Mouse (Mus musculus) urinary bladder, postnatal 36 days (tissue): ENCODE results near the gene Mpnd.

ENCODE experiments used
- DNase-seq, 2 experiments: peaks; one replicate each; pipeline ENCODE4 v3.0.0; 2022; ENCODE audit warnings: low spot score in 2 of 2, mixed read lengths in 1 of 2

The Mpnd gene

GRCm38 (mm10) chr17:55986030-55986961, 19.2 kb upstream of the Mpnd start, which contains the start of gene Fsd1:
TSS of gene Fsd1 (plus strand) at chr17:55986509.
- DNase-seq: no peak

GRCm38 (mm10) chr17:55990278-55990898, 15.1 kb upstream of the Mpnd start:
- no peak for DNase-seq

GRCm38 (mm10) chr17:55996007-55996406, 9.5 kb upstream of the Mpnd start:
- peak in 1 of 2 experiments; percentile 57 for DNase-seq

GRCm38 (mm10) chr17:55999794-56000499, 5.6 kb upstream of the Mpnd start:
- no peak for DNase-seq

GRCm38 (mm10) chr17:56003000-56003399, 2.5 kb upstream of the Mpnd start:
- no peak for DNase-seq

- DNase-seq: no peak
These were observed 1.4 kb downstream of the Mpnd start for GRCm38 (mm10) chr17:56006956-56007355.

- DNase-seq: no peak
These were observed 2.2 kb downstream of the Mpnd start for GRCm38 (mm10) chr17:56007444-56008355.

- peak; percentile 82 to 93 for DNase-seq
These were observed 3.0 kb downstream of the Mpnd start for GRCm38 (mm10) chr17:56008356-56009087.

GRCm38 (mm10) chr17:56009088-56009961, 3.8 kb downstream of the Mpnd start:
- DNase-seq: peak; percentile 89 to 93

- no peak for DNase-seq
These were observed 4.4 kb downstream of the Mpnd start for GRCm38 (mm10) chr17:56009962-56010240.

- no peak for DNase-seq
These were observed 4.7 kb downstream of the Mpnd start for GRCm38 (mm10) chr17:56010255-56010654.

- DNase-seq: peak; percentile 66 to 76
These were observed 5.2 kb downstream of the Mpnd start for GRCm38 (mm10) chr17:56010681-56011080.

GRCm38 (mm10) chr17:56011441-56011840, 5.9 kb downstream of the Mpnd start:
- no peak for DNase-seq

- DNase-seq: no peak
These were observed 9.8 kb downstream of the Mpnd start for GRCm38 (mm10) chr17:56015293-56015692.

- DNase-seq: no peak
These were observed 10.9 kb downstream of the Mpnd start for GRCm38 (mm10) chr17:56016382-56016781.

GRCm38 (mm10) chr17:56016793-56017785, 11.6 kb downstream of the Mpnd start:
- DNase-seq: no peak

GRCm38 (mm10) chr17:56017848-56018247, 12.3 kb downstream of the Mpnd start:
- DNase-seq: no peak

GRCm38 (mm10) chr17:56018347-56019131, 13.0 kb downstream of the Mpnd start:
- DNase-seq: peak; percentile 54 to 57
